Mouse (Mus musculus) T-helper 1 cell (primary cell): Measurements from ENCODE around the gene Capn11.

ENCODE experiments used
- in situ Hi-C: fragments of 300-600 bp; cut with MboI, MseI; formaldehyde crosslinking; loops from one replicate; pipeline ENCODE4 v1.15.1; 2025; ENCODE audit warnings: high pct_unique_total_duplicates

Gene Capn11

GRCm38 (mm10) chr17:45599446-45600242 is 59.5 kb downstream of the Capn11 start, which contains the start of gene Slc29a1:
Slc29a1 (minus strand) TSS chr17:45599606.
- in situ Hi-C loops: loop anchor here (10.0 kb wide), 1 partner anchor 1115 kb away; no protein-coding TSS in a partner anchor

GRCm38 (mm10) chr17:45598891-45599290 is 60.2 kb downstream of the Capn11 start:
- in situ Hi-C loops: no loop called here

DNA sequence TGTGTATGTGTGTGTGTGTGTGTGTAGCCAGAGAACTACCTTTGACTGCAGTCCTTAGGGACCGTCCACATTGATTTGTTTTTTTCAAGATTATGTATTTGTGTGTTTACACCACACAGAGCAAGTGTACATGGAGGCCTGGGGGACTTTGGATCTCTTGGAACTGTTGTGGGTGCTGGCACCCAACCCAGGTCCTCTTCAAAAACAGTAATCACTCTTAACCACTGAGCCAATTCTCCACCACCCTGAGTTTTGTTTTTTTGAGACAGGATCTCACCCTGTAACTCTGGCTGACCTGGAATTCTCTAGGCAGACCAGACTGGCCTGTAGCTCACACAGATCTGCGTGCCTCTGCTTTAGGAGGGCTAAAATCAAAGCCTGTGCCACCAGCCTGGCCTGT is 60.7 kb downstream of the Capn11 start:
- in situ Hi-C loops: no loop called here

- in situ Hi-C loops: no loop called here
Measured at GRCm38 (mm10) chr17:45597787-45598186, 61.3 kb downstream of the Capn11 start.

GRCm38 (mm10) chr17:45596631-45597396 is 62.3 kb downstream of the Capn11 start:
- in situ Hi-C loops: no loop called here

DNA sequence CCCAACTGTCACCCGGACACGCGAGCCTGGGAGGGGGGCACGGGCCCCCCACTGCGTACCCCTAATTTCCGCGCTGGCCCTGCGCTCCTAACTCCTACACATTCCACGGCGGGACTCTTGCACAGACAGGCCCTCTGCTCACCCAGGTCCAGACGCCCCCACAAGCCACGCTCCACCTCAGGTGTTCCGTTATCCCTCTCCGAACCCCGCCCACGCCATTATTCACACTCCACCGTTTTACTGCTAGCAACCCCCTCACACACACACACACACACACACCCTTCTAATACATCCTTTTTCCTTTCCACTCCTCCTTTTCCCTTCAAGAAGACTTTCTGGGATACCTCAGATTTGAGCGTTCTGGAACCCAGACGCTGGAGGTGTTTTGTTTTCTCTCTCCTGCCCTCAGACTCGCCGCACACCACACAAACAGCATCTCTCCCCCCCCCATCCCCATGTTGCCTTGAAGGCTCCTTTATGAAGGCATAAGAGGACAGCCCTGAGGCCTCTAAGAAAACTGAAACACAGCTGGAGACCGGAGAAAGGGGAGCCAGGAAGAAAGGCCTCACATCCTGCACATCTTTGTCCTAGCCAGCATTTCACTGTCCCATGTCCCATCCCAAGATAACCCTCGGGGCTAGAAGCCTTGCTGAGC is 63.3 kb downstream of the Capn11 start:
- in situ Hi-C loops: no loop called here

- in situ Hi-C loops: loop anchor here (5.0 kb wide), 1 partner anchor 42 kb away; no protein-coding TSS in a partner anchor
Measured at GRCm38 (mm10) chr17:45594881-45595735, 64.0 kb downstream of the Capn11 start.

- in situ Hi-C loops: loop anchor here (5.0 kb wide), 1 partner anchor 43 kb away; no protein-coding TSS in a partner anchor
Measured at GRCm38 (mm10) chr17:45594195-45594594, 64.9 kb downstream of the Capn11 start.

DNA sequence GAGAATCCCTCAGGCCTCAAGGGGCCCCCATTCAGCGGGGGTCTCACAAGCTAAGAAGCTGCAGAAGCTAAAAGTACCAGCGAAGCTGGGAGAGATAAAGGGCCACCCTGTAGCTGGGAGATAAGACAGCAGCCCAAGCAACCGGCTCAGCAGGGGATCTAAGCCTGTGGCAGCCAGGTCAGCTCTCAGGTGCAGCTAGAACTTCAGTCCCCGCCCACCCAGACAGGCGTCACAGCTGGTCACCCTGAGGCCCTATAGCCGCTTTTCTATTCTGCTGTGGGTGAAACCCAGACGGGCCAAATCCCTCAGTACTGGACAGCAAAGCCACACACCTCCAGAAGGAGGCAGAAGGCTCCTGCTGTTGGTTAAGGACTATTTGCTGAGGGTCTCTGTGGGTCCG is 65.6 kb downstream of the Capn11 start:
- in situ Hi-C loops: loop anchor here (5.0 kb wide), 1 partner anchor 44 kb away; no protein-coding TSS in a partner anchor

DNA sequence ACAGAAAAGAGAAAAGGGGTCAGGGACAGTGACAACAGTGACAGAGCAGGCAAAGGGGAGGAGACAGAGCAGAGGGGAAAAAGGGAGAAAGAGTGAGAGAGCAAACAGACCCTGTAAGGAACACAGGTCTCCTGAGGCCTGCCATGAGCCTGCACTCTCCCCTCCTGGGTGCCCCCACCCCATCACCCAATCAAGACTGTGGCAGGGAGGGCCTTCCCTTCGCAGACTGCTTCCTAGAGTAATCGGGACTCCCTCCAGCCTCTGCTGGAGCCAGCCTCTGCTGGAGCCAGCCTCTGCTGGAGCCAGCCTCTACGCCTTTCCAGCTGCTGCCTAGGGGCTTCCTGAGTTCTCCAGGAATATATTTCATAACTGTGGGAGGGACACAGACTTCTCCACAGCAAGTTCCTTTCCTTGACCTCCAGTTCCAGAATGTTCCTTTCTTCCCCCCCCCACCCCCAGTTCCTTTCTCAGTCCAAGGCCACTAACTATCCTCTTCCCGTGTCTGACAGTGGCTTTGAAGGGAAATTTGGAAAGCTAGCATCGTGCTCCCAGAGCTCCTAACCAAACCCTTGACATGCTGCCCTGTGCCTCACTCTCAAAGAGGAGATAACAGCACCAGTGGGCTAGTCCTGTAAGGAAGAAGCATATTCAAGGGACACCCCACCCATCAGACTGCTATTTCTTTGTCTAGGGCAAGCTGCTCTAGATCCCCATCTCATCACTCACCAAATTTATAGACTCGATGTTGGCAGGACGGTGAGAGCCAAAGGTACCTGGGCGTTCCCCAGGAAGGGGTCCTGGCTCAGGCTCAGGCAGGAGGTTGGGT is 66.3 kb downstream of the Capn11 start:
- in situ Hi-C loops: loop anchor here (5.0 kb wide), 1 partner anchor 44 kb away; no protein-coding TSS in a partner anchor

DNA sequence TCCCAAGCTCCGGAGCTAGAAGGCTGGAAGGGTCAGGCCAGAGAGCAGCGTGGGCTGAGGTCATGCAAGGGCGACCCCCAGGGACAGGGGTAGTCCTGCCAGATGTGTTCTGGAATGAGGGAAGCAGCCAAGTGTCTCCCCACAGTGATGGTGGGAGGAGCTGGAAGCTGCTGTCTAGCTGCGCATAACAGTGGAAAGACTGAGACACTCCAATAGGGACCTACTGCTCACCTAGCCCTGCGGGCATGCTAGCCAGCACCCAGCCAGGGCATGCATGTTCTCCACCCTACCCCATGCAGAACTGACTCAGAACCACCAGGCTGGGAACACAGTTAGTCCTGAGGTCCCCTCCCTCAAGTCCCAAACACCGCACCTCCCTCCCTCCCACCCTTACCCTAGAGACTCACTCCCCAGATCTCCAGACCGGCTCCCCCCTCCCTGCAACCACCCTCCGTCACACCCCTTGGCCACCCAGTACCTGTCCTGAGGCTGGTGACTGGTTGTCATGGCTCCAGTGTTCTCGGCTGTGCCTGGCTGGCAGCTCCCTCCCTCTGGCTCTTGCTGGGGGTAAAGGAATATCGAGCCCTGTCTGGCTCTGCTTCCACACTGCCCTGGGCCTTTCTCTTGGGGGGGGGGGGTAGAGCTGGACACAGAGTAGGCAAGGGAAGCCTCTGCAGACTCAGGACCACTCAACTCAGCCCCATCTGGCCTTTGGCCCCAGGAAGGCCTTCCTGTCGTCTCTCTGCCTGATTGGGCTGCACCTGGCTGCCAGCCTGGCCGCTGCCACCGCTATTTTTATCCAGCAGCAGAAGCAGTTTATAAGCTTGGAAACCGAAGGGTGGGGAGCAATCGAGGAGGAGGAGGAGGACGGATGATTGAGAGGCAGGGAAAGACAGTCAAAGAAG is 67.2 kb downstream of the Capn11 start:
- in situ Hi-C loops: loop anchor here (5.0 kb wide), 1 partner anchor 45 kb away; no protein-coding TSS in a partner anchor

DNA sequence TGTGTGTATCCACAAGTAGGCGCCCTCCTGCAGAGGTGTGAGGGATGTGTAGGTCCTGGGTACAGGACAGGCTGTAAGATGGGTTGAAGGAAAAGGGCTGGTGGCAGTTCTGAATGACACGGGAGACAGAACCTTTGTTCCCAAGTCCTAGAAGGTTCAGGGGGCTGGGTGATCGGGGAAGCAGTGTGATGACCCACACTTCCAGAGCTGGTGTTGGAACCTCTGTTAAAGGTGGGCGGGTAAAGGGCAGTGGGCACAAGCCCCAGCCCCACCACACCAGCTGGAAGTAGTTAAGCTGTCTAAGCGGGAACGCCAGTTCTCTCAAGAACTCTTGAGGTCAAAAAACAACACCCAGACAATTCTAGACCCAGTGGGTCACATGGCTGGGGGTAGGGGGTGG is 68.7 kb downstream of the Capn11 start:
- in situ Hi-C loops: loop anchor here (5.0 kb wide), 1 partner anchor 47 kb away; no protein-coding TSS in a partner anchor

DNA sequence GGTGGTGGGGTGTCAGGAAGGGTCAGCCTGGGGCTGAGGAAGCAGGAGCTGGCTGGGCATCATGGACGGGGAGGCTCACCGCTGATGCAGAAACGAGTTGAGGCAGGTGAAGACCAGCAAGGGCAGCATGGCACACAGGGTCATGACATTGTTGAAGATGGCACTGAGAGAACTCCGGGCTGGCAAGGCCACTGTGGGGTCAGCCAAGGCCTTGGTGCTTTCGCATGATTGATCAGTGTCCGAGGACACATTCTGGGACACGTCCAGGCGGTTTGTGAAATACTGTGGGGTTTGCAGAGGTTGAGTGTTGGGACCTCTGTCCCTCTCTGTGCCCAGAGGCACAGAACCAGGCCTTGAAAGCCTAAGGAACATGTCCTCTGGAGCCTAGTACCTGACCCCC is 69.3 kb downstream of the Capn11 start:
- in situ Hi-C loops: loop anchor here (5.0 kb wide), 1 partner anchor 47 kb away; no protein-coding TSS in a partner anchor

- in situ Hi-C loops: no loop called here
Measured at GRCm38 (mm10) chr17:45589236-45589635, 69.9 kb downstream of the Capn11 start.

DNA sequence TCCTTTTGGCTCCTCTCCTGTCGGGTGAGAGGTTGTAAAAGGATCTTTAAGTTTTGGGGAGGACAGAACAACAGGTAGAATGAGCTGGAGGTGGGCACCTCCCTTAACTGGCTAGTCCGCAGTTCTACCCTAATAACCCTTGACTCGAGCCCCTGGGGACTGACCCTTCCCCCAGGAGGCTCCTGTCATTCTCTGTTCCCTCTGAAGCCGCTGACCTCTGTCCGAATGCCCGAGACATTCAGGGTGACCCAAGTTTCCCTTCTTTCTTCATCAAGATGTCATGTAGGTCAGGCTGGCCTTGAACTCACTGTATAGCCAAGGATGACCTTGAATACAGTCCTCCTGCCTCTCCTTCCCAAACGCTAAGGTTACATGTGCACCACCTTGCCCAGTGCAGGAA is 70.8 kb downstream of the Capn11 start:
- in situ Hi-C loops: no loop called here

- in situ Hi-C loops: no loop called here
Measured at GRCm38 (mm10) chr17:45586449-45586837, 72.7 kb downstream of the Capn11 start.

DNA sequence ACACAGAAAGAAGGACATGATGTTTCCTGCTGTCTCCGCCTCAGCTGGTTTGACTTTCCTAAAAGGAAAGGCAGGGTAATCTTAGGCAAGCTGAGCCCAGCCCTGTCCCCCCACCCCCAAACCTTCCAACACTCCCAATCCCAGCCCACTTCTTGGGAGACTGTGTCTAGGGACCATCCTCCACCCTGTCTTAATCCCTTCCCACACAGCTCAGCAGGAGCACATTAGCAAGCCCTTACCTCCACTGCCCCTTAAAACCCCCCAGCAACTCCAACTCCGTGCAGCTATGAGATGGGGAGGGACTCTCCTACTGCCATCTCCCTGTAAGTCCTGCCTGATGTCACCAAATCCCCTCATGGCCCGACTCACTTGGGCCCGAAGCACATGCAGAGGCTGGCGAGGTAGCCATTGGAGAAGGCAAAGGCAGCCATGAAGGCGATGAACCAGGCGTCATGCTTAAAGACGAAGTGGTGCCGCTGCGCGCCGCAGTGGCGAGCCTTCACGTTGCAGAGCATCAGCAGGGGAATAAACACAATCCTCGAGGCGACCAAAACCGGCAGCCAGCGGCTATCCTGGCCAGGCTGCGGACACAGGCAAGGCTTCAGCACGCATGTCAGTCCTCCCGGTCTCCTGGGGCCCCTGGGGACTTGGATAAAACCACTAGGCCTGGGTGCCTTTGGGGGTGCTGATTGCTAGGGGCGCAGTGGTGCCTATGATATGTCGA is 73.2 kb downstream of the Capn11 start:
- in situ Hi-C loops: no loop called here
